10 mouse cellular contexts compared by ENCODE assay signal in genomic region chr2:154774032-154774431, GRCm38 (mm10). TPM values are rescaled to one million over a fixed set of nuclear protein-coding genes. Genes with fewer than 3 reads are reported as not detected.
A peak's percentile ranks its signal among the peaks of the same experiment; 100 is the strongest.
DNase-seq lines count a peak whose midpoint lies in the region; ATAC-seq and TF ChIP-seq lines count a peak whose summit lies in the region.
"Had no signal": no experiment of that assay in that cellular context is flagged by ENCODE, and none has a peak within 500 bp of the region (broad histone marks: within the 10 kb centered on the region; RNA-seq: fewer than 3 reads in every experiment).

No protein-coding gene starts in this region.

- H3K4me2 ChIP-seq in heart, postnatal 0 days (ENCODE audit: low read depth, low read length): no peak overlapping the region
- no peak overlapping the region for H3K4me2 ChIP-seq in neural tube, embryonic 15.5 days
- no peak overlapping the region for H3K4me2 ChIP-seq in stomach, postnatal 0 days (replicated peaks; ENCODE audit: low read depth)

- TF ChIP-seq POLR2A in brain, embryonic 14.5 days (IDR thresholded peaks at IDR 0.05; ENCODE audit: borderline replicate concordance, extremely low read depth, insufficient read depth, insufficient read length, poor library complexity, severe bottlenecking): no peak

- no peak for ATAC-seq in heart, postnatal 0 days (ENCODE audit: insufficient read depth, low read depth)
- no peak for ATAC-seq in neural tube, embryonic 15.5 days (ENCODE audit: low FRiP score)
- ATAC-seq in stomach, postnatal 0 days (ENCODE audit: low FRiP score, low TSS enrichment): no peak

- no peaks in the 10 kb centered on the region for H3K36me3 ChIP-seq in heart, postnatal 0 days (replicated peaks; ENCODE audit: control insufficient read depth, insufficient read depth, low read length)
- H3K36me3 ChIP-seq in neural tube, embryonic 15.5 days: no peaks in the 10 kb centered on the region
- H3K36me3 ChIP-seq in stomach, postnatal 0 days (ENCODE audit: control insufficient read depth, insufficient read depth, low read length): no peaks in the 10 kb centered on the region

- H3K4me1 ChIP-seq in heart, postnatal 0 days (ENCODE audit: control insufficient read depth, insufficient read depth): no peaks in the 10 kb centered on the region
- H3K4me1 ChIP-seq in neural tube, embryonic 15.5 days: no peaks in the 10 kb centered on the region
- H3K4me1 ChIP-seq in stomach, postnatal 0 days (replicated peaks; ENCODE audit: control insufficient read depth, insufficient read depth): no peaks in the 10 kb centered on the region

- no peaks in the 10 kb centered on the region for H3K27me3 ChIP-seq in heart, postnatal 0 days (ENCODE audit: control insufficient read depth, insufficient read depth, low read length)
- no peaks in the 10 kb centered on the region for H3K27me3 ChIP-seq in neural tube, embryonic 15.5 days (replicated peaks)
- no peaks in the 10 kb centered on the region for H3K27me3 ChIP-seq in stomach, postnatal 0 days (ENCODE audit: control insufficient read depth, insufficient read depth, low read length)

- H3K9me3 ChIP-seq in heart, postnatal 0 days (replicated peaks; ENCODE audit: control insufficient read depth, low read length): no peaks in the 10 kb centered on the region
- no peaks in the 10 kb centered on the region for H3K9me3 ChIP-seq in neural tube, embryonic 15.5 days (replicated peaks)
- no peaks in the 10 kb centered on the region for H3K9me3 ChIP-seq in stomach, postnatal 0 days (ENCODE audit: control insufficient read depth, low read length)

- no peak overlapping the region for H3K27ac ChIP-seq in heart, postnatal 0 days (ENCODE audit: low read depth)
- no peak overlapping the region for H3K27ac ChIP-seq in neural tube, embryonic 15.5 days (replicated peaks)
- no peak overlapping the region for H3K27ac ChIP-seq in stomach, postnatal 0 days (replicated peaks)

- 82% methylated on average over 1 of the region's 1 CpGs for WGBS in heart, postnatal 0 days
- WGBS in neural tube, embryonic 15.5 days: 73% methylated on average over 1 of the region's 1 CpGs
- 89% methylated on average over 1 of the region's 1 CpGs for WGBS in stomach, postnatal 0 days

- H3K4me3 ChIP-seq in heart, postnatal 0 days (ENCODE audit: low read depth, low read length): no peak overlapping the region
- H3K4me3 ChIP-seq in neural tube, embryonic 15.5 days (replicated peaks): no peak overlapping the region
- H3K4me3 ChIP-seq in stomach, postnatal 0 days (ENCODE audit: low read depth, low read length): no peak overlapping the region

- no peak for TF ChIP-seq EP300 in heart, postnatal 0 days (IDR thresholded peaks at IDR 0.05; ENCODE audit: low read depth)
- no peak for TF ChIP-seq EP300 in stomach, postnatal 0 days (optimal IDR thresholded peaks at IDR 0.05)

- no peak for DNase-seq in heart, postnatal 0 days (ENCODE audit: low spot score)
- DNase-seq in heart, adult 9 months (ENCODE audit: low spot score in 2 of 2): no peak
- DNase-seq in neural tube, embryonic 10.5 days (ENCODE audit: extremely low spot score, low spot score): peak; percentile 49
- peak; percentile 65 for DNase-seq in brain, embryonic 14.5 days (ENCODE audit: low read depth)
- no peak for DNase-seq in stomach, postnatal 0 days (ENCODE audit: low spot score)
- DNase-seq in layer of hippocampus, postnatal 36 days: no peak
- DNase-seq in layer of hippocampus, adult 18-20 months (ENCODE audit: low spot score in 2 of 2): no peak
- DNase-seq: adrenal gland, postnatal 25 days had no signal

- TF ChIP-seq CTCF in heart, postnatal 0 days (IDR thresholded peaks at IDR 0.05; ENCODE audit: low read depth): peak; percentile 16
- TF ChIP-seq CTCF in brain, embryonic 14.5 days (IDR thresholded peaks at IDR 0.05; ENCODE audit: borderline replicate concordance, extremely low read depth, insufficient read depth, insufficient read length): peak; percentile 46; the same call in 1 of the 2 replicates
- peak; percentile 63 for TF ChIP-seq CTCF in stomach, postnatal 0 days (IDR thresholded peaks at IDR 0.05; ENCODE audit: low read depth)

- H3K9ac ChIP-seq in heart, postnatal 0 days (replicated peaks; ENCODE audit: low read depth, low read length): no peak overlapping the region
- no peak overlapping the region for H3K9ac ChIP-seq in neural tube, embryonic 15.5 days (replicated peaks)
- H3K9ac ChIP-seq in stomach, postnatal 0 days (ENCODE audit: low read length): no peak overlapping the region

RNA-seq across cellular contexts. Expression of gene Gm14214, which starts 4.2 kb away (rescaled TPM):
- not detected in 2 replicates for total RNA-seq in heart, postnatal 0 days (2014; rRNA removed; ENCODE audit: low replicate concordance)
- polyA plus RNA-seq in heart, postnatal 0 days (2015; fragmentation: Nextera tagmentation; extraction: Ambion mirVana): not detected in 2 replicates
- polyA plus RNA-seq in neural tube, embryonic 15.5 days (2015; fragmentation: Nextera tagmentation; extraction: Ambion mirVana): not detected in 2 replicates
- not detected in 2 replicates for polyA plus RNA-seq in brain, embryonic 14.5 days (2012; rRNA removed)
- polyA plus RNA-seq in stomach, postnatal 0 days (2015; fragmentation: Nextera tagmentation; extraction: Ambion mirVana): not detected in 2 replicates
- not detected for total RNA-seq in layer of hippocampus, postnatal 36 days (2021)
- not detected for total RNA-seq in layer of hippocampus, adult 18-20 months (2021)
- total RNA-seq: adrenal gland, postnatal 25 days had no signal
- polyA plus RNA-seq: neural tube, embryonic 11.5 days had no signal

RNA-seq across cellular contexts. Expression of gene Raly, which starts 16.9 kb away (rescaled TPM):
- total RNA-seq in heart, postnatal 0 days (2014; rRNA removed; ENCODE audit: low replicate concordance): 255 and 266 TPM in 2 replicates
- 21.5 and 21.7 TPM in 2 replicates for polyA plus RNA-seq in heart, postnatal 0 days (2015; fragmentation: Nextera tagmentation; extraction: Ambion mirVana)
- polyA plus RNA-seq in neural tube, embryonic 15.5 days (2015; fragmentation: Nextera tagmentation; extraction: Ambion mirVana): 26.2 and 28.2 TPM in 2 replicates
- 253 and 290 TPM in 2 replicates for polyA plus RNA-seq in brain, embryonic 14.5 days (2012; rRNA removed)
- polyA plus RNA-seq in stomach, postnatal 0 days (2015; fragmentation: Nextera tagmentation; extraction: Ambion mirVana): 16.8 and 18.7 TPM in 2 replicates
- 10 to 100 TPM; 66.5 to 67.0 TPM for total RNA-seq in layer of hippocampus, postnatal 36 days (2021)
- total RNA-seq in layer of hippocampus, adult 18-20 months (2021): 10 to 100 TPM; 67.1 to 73.5 TPM

RNA-seq across cellular contexts. Expression of gene a, which starts 17.2 kb away (rescaled TPM):
- total RNA-seq in heart, postnatal 0 days (2014; rRNA removed; ENCODE audit: low replicate concordance): not detected in 2 replicates
- not detected in 2 replicates for polyA plus RNA-seq in heart, postnatal 0 days (2015; fragmentation: Nextera tagmentation; extraction: Ambion mirVana)
- polyA plus RNA-seq in neural tube, embryonic 15.5 days (2015; fragmentation: Nextera tagmentation; extraction: Ambion mirVana): 0.33 and 0.93 TPM in 2 replicates
- 4.1 and 6.5 TPM in 2 replicates for polyA plus RNA-seq in brain, embryonic 14.5 days (2012; rRNA removed)
- 0.41 and 0.65 TPM in 2 replicates for polyA plus RNA-seq in stomach, postnatal 0 days (2015; fragmentation: Nextera tagmentation; extraction: Ambion mirVana)
- total RNA-seq in layer of hippocampus, postnatal 36 days (2021): not detected
- not detected for total RNA-seq in layer of hippocampus, adult 18-20 months (2021)
- total RNA-seq: adrenal gland, postnatal 25 days had no signal

Comparison
In these comparisons a context has a peak if more than half of its experiments do, and no peak if none do; other contexts are left out.
1. DNase-seq: peak in neural tube, embryonic 10.5 days (single experiment) and brain, embryonic 14.5 days (single experiment); none in heart, postnatal 0 days (single experiment), heart, adult 9 months (0 of 2), stomach, postnatal 0 days (single experiment), layer of hippocampus, postnatal 36 days (0 of 2) and layer of hippocampus, adult 18-20 months (0 of 2).
2. Peak in every context shown above with its lines, with median percentiles within 50 percentile points of each other: CTCF ChIP-seq.